Mouse (Mus musculus): ENCODE measurements around the gene Acyp1.

Gene Acyp1

GRCm38 (mm10) chr12:85287809-85288485 is at the start of gene Acyp1:
TSS of gene Acyp1 (minus strand) at chr12:85288438.
- no peak for DNase-seq (ENCODE audit: extremely low spot score, low spot score)

- DNase-seq (ENCODE audit: extremely low spot score, low spot score) = no peak
Measured at GRCm38 (mm10) chr12:85337567-85338311, 49.5 kb upstream of the Acyp1 start.

DNA sequence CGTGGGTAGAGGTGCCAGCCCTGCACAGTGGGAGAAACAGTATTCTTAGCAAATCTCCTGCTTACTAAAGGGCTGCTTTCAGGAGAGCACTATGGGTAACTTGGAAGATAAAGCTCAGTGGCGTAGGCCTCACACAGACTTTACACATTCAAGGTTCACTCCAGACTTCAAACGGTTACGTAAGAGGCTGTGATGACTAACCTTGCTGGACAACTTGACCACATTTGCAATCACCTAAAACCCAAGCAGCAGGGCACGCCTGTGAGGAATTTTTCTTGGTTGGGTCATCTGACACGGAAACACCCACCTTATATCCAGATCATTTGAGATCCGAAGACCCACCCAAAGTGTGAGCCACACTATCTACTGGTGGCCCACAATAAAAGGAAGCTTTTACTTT is 41.9 kb upstream of the Acyp1 start:
- DNase-seq (ENCODE audit: extremely low spot score, low spot score) = no peak

DNA sequence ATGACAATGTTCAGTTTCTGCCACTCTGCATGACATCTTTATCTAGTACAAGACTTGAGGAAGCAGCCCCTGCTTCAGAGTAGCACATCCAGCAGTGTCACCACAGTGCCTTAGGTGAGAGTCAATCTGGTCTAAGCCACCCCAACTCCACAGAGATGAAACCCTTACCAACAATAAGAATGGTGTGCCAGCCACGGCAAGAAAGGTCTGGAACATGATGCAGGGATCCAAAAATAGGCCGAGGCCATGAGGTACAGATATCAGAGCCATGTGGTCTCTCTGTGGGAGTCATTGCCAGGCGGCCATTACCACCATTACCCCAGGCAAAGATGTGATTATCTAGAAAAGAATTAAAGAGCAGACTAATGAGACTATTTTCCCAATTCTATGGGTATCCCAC is 20.4 kb upstream of the Acyp1 start:
- DNase-seq (ENCODE audit: extremely low spot score, low spot score) = no peak

- peak; percentile 86 for DNase-seq (ENCODE audit: extremely low spot score, low spot score)
Measured at GRCm38 (mm10) chr12:85305247-85305892, 17.1 kb upstream of the Acyp1 start.

GRCm38 (mm10) chr12:85304725-85305124 is 16.5 kb upstream of the Acyp1 start:
- no peak for DNase-seq (ENCODE audit: extremely low spot score, low spot score)

DNA sequence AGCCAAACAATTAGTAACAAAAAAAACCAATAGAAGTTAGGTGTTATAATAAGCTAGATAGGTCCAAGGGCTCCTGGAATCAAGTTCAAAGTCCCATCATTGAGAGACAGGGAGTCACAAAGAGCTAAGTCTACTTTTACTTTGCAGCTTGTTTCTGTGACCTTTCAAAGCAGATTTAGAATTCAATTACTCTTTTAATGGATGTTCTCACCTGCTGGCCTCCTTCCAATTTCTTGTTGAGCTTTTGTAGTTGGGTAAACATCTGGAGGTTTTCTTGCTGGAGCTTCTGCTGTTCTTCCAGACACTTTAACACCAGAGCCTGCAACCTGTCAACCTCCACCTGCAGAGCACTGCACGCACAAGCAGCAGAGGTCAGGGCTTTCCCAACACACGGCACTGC is 15.0 kb upstream of the Acyp1 start:
- no peak for DNase-seq (ENCODE audit: extremely low spot score, low spot score)

DNA sequence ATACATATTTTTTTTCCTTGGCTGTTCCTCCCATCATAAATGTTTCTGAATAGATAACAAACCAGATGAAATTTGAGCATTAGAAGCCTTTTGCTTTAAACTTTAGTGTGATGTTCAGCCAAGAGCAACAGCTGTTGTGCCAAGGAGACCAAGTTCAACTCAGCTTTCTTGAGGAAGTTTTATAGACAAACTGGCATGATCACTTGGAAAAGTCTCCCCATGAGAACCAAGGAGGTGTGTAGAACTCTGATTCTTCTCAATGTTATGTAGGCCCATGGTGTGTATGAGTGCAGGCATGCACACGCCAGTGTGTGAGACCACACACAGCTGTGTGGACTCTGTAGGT is 10.6 kb upstream of the Acyp1 start:
- DNase-seq (ENCODE audit: extremely low spot score, low spot score) = no peak

DNA sequence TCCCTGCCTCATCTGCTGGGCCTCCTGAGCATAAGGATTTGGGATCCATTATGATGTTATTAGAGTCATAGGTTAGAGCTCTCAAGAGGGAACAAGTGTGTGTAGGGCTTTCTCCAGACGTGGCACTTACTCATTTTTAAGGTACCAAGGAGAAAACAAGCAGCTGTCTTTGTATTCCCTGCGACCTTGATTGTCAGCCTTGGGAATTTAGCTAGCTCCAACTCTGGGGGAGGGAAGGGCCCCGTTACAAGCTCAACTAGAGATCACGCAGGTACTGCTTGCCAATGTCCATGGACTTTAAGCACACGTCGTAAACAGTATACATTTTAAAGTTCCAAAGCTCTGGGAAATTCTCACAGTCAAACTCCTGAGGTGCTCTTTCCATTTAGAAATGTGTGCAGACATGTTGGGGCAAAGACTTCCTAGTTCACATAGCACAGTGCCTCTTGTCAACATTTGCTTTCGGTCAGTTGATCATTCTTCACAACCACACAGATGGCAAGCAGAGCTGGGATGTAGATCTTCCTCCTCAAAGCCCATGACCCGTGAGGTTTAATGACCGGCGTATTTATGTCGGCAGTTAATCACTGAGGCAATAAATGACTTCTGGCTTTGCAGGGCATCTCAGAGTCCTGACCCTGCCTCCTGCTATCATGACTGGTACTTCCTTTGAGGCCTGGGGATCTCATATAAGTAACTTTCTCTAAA is 10.0 kb upstream of the Acyp1 start:
- DNase-seq (ENCODE audit: extremely low spot score, low spot score) = peak; percentile 32

GRCm38 (mm10) chr12:85297345-85297997 is 9.2 kb upstream of the Acyp1 start:
- no peak for DNase-seq (ENCODE audit: extremely low spot score, low spot score)

GRCm38 (mm10) chr12:85296915-85297314 is 8.7 kb upstream of the Acyp1 start:
- no peak for DNase-seq (ENCODE audit: extremely low spot score, low spot score)

- no peak for DNase-seq (ENCODE audit: extremely low spot score, low spot score)
Measured at GRCm38 (mm10) chr12:85295506-85295905, 7.3 kb upstream of the Acyp1 start.

GRCm38 (mm10) chr12:85292906-85293305 is 4.7 kb upstream of the Acyp1 start:
- DNase-seq (ENCODE audit: extremely low spot score, low spot score) = no peak

DNA sequence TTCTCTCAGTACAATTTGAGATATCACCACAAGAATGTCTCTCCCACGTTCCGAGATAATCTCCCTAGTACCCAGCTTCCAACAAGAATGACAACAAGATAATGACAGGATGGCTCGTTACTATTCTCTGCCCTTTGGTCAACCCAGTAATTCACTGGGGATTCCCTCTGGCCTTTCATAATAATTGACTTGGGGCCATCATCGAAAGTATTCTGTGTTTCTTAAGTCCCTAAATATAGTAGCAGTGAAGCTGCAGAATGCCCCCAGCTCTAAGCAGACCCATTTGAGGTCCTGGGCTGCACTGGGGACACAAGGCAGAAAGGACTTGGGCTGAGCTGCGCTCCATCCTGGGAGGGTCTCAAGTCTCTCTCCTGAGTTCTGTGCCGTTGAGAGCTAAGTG is 4.0 kb upstream of the Acyp1 start:
- no peak for DNase-seq (ENCODE audit: extremely low spot score, low spot score)

DNA sequence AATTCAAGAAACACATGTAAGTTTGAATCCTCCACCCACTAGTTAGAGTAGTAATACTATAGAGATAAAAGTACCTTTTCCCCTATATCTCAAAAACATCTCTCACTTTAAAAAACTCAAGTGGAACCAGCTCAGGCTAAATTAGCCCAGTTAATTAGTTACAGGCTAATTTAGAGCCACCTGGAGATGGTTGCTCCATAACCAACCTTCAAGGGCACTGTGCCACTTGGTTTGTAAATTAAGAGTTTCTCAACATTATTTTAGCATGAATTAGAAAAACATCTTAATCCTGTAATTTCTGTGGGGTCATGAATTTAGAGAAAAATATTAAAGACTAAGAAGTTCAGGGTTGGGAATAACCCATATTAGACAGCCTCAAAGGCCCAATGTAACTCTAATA is 3.3 kb upstream of the Acyp1 start:
- no peak for DNase-seq (ENCODE audit: extremely low spot score, low spot score)

DNA sequence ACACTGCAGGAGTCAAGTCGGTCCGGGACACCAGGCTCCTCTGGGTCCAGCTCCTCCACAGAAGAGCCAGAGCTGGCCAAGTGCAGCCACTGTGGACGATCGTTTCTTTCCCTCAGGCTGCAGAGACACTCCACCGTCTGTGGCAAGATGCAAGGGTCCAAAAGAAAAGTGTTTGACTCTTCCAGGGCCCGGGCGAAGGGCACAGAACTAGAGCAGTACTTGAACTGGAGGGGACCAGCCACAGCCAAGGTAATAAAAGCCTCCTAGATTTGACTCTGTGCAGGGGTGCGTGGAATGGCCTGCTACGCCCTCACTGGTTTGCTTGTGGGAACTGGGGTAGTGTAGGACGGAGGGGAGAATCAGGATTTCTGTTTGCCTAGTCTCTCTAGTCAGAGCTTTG is 2.4 kb upstream of the Acyp1 start:
- no peak for DNase-seq (ENCODE audit: extremely low spot score, low spot score)

DNA sequence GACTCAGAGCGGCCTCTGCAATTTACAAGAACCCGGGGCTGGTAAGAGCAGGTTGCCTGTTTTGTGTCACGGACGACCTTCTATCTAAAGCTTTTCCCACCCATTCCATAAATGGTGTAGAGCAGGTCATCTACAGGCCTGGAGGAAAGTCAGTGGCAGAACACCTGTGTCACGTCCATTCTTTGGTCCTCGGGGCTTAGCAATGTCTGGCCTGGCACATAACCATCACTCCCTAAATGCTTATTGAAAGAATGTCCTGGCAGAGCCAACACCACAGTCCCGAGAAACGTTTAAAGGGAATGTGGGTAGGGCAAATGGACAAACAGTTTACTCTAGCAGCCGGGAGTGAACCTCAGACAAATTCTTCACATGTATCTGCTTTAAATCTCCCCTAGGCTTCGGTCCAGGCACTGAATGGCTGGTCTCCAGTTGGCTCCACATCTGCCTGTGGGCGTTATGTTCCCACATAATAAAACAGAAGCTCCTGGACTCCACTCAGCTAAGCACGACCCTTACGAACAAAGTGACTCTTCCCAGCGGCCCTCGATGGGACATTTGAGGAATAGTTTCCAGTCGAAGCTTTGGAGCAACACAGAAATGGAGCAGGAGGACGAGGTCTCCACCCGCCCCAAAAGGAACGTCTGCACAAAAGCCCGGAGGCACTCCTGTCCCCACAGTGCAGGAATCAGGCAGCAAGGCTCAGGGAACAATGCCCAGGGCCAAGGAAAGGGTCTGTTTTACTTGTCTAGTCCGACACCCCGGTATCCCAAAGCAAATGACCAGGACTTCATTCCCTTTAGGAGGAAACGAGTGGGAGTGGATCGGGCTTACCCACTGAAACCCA is 1.1 kb upstream of the Acyp1 start:
- no peak for DNase-seq (ENCODE audit: extremely low spot score, low spot score)

DNA sequence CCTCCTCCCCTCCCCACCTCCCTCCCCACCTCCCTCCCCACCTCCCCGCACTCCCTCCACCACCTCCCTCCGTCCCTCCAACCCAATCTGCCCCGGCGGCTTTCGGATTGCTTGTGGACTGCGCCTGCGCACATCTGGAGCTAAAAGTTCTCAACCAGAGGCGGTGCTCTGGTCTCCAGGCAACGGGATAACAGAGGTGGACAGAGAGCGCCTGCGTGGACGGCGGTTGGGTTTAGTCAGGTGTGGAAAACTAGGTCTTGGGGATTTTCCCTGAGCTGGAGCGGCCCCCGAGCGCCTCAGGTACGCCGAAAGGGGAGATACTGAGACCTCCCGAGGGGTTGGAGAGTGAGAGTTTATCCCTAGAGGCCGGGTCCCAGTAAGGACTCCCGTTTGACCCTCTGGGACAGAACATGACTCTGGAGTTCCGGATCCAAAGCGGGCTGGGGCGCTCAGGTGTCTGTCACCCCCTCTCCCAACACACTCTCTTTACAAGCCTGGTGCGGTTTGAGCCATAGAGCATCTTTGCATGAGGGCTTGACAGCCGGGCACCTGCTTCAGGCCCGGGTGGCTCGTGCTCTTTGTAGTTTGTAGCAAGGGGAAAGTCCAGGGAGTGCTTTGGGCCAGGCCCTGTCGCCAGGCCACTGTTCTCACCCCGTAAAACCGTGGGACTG is 383 bp upstream of the Acyp1 start, which contains the start of gene Zc2hc1c:
Gene Zc2hc1c (plus strand): TSS at position 106 of the 671 bp plus-strand sequence.
- DNase-seq (ENCODE audit: extremely low spot score, low spot score) = peak; percentile 91

- no peak for DNase-seq (ENCODE audit: extremely low spot score, low spot score)
Measured at GRCm38 (mm10) chr12:85286941-85287340, 1.3 kb downstream of the Acyp1 start.

DNA sequence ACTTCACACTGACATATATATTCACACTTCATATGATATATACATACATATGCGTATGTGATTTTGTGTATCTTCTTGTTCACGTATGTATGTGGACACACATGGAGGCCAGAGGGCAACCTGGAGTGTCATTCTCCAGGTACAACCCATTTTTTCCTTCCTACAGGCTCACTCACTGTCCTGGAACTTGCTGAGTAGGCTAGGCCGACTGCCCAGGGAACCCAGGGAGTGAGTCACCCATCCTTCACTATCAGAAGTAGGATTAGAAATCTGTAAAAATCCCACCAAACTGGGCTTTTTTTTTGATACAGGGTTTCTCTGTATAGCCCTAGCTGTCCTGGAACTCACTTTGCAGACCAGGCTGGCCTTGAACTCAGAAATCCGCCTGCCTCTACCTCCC is 3.2 kb downstream of the Acyp1 start:
- DNase-seq (ENCODE audit: extremely low spot score, low spot score) = no peak
